Mouse (Mus musculus) ovary, postnatal 14 days (tissue): ENCODE data around the gene Mib2.
"Not testable (repeated sequence)": the region's sequence is repeated elsewhere in the genome, so short reads cannot be mapped to it uniquely, and the experiment has no call there.

Source experiments
- DNase-seq: peaks from one replicate; pipeline ENCODE4 v3.0.0; 2022; ENCODE audit warnings: low spot score

Gene Mib2

DNA sequence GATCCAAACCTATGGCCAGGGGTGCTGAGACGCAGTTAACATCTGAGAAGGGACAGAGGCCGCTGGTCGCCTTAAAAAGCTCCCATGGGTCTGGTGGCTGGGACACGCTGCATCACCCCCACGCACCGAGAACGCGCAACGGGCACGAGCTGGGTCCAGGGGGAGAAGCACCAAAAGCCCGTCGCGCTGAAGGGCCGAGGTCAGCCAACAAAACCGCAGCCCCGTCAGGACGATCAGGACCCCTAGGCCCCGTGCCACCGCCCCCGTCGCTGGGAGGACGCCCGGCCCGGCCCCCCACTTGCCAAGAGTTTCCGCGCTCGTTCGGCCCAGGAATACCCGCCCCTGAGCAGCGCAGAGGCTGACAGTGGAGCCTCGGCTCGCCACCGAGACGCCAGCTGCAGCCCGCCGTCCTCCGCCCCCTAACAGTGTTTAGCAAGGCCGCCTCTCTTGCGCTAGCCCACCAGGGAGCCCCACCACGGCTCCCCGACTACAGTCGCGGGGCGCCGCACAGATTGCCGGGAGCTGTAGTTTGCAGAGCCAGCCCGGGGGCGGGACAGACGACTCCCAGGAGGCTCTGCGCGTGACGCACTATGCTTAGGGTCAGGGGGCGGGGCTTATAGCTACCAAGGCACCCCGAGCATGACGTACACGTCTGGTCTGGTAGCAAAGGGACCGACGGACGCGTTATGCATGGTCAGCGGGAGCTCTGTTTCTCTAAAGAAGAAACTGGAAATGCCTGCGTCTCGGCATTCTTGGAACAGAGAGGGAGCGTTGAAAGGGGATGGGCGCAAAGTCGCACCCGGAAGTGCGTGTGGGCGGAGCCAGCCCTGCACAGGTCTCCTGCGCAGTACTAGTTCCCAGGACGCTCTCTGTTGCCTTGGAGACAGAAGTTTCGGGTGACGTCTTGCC is at the start of gene Mib2:
Mib2 (minus strand) TSS at position 510 of the 909 bp plus-strand sequence.
- DNase-seq = peak; percentile 93

DNA sequence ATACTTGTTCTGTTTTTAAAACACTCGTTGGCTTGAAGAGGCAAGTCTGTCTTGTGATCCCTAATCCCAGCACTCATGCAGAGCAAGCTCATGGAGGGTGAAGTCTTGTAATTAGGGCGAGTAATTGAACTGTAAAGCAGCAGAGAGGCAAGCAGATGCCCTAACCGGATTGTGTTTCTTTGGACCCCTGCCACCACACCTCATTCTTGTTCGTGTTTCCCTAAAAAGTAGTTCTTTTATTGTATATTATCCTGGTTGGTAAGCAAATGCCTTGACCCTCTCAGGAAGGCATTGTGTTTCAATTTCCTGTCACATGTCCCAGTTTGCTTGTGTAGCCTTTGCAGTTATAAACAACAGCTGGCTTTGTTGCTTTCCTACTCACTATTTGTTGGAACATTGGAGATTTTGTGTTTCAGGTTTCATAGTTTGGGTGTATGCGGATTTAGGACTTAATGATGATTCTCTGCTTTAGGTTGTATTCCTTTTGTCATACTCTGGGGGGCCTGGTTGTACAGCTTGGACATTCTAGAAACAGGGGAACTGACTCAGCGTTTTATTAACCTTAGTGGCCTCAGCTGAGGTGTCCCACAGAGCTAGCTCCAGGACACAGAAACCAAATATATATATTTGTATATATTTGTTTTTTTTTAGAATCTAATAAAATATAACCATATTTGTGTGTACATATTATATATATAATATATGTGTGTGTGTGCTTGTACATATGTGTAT is 41.7 kb upstream of the Mib2 start:
- no peak for DNase-seq

DNA sequence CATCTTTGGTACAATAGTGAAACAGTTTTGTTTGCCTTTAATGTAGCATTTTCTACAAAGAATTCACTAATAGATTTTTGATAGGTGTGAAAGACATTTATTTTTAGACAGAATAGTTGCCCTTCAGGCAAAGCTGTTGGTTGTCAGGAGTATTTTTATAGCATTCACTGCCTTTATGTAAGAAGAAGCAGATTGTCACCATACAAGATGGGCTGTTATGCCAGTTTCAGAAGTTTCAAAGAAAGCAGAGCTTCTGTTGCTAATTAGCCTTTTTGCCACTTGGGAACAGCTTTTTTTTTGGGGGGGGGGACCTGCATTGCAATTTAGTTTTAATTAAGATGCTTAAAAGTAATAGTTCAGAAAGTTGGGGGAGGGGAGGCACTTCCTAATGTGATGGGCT is 40.0 kb upstream of the Mib2 start:
- no peak for DNase-seq

- DNase-seq = no peak
Observed at GRCm38 (mm10) chr4:155708582-155708981, 39.6 kb upstream of the Mib2 start.

- DNase-seq = no peak
Observed at GRCm38 (mm10) chr4:155705592-155705929, 36.6 kb upstream of the Mib2 start.

DNA sequence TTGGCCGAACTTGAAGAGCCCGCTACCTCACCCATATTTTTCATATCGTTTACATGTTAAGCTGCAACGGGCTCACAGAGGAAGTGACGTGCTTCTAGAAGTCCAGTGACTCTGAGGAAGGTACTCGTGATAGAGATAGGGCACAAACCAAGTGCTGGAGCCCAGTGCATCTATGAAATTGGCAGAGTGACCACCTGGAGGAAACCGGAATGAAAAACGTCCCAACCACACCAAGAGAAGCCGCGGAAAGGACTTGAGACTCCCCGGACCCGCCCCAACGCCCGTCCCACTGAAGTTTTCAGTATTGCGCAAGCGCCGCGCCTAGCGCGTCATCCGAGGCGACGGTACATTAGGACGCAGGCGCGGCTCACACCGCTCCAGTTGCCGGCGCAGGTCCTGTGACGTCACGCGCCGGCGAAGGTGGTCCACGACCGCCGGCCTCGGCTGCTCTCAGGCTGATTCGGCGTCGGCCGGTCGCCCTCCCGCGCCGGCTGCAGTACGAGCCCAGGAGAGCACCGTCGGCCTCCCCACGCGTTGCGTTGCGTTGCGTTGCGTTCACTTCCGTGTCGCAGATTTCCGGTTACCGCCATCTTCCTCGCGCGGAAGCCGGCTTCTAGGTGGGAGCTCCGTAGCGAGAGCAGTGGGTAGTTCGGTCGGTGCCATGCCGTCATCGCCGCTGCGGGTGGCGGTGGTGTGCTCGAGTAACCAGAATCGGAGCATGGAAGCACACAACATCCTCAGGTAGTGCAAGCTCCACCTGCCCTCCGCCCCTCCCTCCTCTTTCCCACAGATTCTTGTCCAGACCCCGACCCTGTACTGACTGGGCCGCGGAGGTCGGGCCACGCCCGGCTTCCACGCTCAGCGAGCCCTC is 36.0 kb upstream of the Mib2 start, which contains the start of gene Ssu72:
Ssu72 (plus strand) TSS at position 80 of the 871 bp plus-strand sequence.
- peak; percentile 88 for DNase-seq

GRCm38 (mm10) chr4:155703425-155703929 is 34.5 kb upstream of the Mib2 start:
- DNase-seq = no peak

GRCm38 (mm10) chr4:155700425-155700824 is 31.4 kb upstream of the Mib2 start:
- DNase-seq = no peak

GRCm38 (mm10) chr4:155696261-155697255 is 27.6 kb upstream of the Mib2 start:
- no peak for DNase-seq

DNA sequence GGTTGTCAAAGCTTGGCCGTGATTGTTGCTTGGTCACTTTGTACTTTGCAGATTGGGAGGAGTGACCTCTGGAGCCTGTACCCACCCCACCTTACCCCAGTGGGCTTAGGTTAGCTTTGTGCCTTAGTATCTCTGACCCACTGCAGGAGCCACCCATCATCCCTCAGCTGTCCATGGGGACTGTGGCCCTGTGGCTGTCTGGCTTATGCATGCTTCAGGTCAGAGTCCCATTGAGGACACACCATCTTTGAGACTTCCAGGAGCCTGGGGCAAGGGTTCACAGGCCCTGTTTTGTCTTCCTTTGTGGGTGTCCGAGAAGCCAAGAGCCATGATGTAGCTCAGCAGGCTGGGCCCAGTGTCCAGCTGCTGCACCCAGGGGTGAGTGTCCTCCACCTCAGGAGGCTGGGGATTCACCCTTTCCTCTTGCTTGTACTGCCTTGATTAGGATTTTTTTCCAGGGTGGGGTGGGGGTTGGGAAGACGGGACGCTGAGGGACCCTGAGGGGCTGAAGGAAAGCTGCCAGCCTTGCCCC is 26.6 kb upstream of the Mib2 start:
- no peak for DNase-seq

- peak; percentile 46 for DNase-seq
Observed at GRCm38 (mm10) chr4:155694482-155695401, 25.7 kb upstream of the Mib2 start.

DNA sequence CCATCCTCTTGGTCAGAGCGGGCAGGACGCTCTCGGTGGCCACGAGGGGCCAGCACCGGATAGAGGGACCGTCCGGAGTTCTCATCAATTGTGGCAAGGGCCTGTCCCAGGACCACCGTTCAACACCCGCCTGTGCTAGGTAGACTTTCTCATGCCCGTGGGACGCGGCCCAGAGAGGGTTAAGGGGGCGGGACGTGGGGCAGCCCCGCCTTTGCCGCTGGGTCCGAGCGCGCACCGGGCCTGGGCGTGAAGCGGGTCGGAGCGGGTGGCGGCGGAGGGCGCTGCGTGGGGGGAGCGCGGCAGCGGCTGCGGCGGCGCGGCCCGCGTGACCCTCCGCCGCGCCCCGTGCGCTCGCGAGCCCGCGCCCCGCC is 25.1 kb upstream of the Mib2 start, which contains the start of gene Fndc10:
Fndc10 (plus strand) TSS at position 232 of the 371 bp plus-strand sequence.
- no peak for DNase-seq

GRCm38 (mm10) chr4:155692421-155692820 is 23.4 kb upstream of the Mib2 start:
- no peak for DNase-seq

- no peak for DNase-seq
Observed at GRCm38 (mm10) chr4:155690571-155691375, 21.8 kb upstream of the Mib2 start.

GRCm38 (mm10) chr4:155687764-155688163 is 18.8 kb upstream of the Mib2 start:
- DNase-seq = not testable (repeated sequence)

DNA sequence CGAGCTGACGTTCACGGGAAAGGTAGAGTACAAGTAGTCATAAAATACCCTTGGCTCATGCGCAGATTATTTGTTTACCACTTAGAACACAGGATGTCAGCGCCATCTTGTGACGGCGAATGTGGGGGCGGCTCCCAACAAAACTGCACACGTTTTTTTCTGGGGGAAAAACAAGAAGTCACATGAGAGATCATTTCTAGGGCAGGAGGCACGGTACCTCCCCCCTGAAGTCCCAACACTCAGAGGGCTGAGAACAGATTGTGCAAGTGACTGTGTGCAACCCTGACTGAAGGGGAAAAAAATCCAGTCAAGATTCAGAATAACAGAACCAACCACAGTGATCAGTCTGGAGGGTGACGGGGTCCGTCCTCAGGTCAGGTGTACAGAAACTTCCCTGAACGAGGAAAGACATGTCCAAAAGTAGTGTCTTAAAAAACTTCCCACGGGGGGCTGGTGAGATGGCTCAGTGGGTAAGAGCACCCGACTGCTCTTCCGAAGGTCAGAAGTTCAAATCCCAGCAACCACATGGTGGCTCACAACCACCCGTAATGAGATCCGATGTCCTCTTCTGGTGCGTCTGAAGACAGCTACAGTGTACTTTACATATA is 14.8 kb upstream of the Mib2 start:
- DNase-seq = not testable (repeated sequence)

DNA sequence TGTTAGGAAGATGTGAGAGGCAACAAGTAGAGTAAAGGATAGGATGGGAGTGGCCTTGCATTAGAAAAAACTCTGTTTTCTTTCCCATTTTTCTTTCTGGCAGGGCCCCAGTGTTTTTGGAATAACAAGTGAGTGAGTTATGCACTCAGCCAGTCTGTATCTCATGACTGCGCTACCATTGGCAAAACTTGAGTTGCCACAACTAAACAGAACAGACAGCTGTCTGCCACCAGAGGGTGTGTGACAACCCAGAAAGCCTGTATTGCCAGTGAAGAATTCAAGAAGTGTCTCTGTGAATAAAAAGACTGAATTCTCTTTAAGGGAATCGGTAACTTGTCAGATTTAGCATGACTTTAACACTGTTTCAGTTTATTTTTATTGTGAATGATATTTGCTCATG is 7.0 kb upstream of the Mib2 start:
- no peak for DNase-seq

DNA sequence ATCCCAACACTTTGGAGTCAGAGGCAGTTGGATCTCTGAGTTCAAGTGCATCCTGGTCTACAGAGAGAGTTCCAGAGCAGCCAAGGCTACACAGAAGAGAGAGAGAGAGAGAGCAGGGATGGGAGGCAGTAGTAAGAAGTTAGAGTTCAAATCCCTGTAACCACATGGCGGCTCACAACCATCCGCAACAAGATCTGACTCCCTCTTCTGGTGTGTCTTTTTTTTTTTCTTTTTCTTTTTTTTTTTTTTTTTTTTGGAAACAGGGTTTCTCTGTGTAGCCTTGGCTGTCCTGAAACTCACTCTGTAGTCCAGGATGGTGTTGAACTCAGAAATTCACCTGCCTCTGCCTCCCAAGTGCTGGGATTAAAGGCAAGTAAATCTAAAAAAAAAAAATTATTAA is 3.1 kb upstream of the Mib2 start:
- no peak for DNase-seq
